Mouse (Mus musculus): ENCODE results near the gene Tmem14c. TPM values are rescaled to one million over a fixed set of nuclear protein-coding genes. Genes with fewer than 3 reads are reported as not detected.

Tmem14c gene
- 103 TPM for polyA plus RNA-seq (2017; shearing (Covaris generic))

GRCm38 (mm10) chr13:41015829-41016634 lies at the start of gene Tmem14c:
Tmem14c (plus strand) TSS chr13:41016292.

GRCm38 (mm10) chr13:41000926-41001639 lies 15.0 kb upstream of the Tmem14c start, which contains the start of gene Pak1ip1:
Pak1ip1 (plus strand) TSS chr13:41001023.

Other genes starting within 250 kb of the Tmem14c start
- 0.20 TPM for gene Gcnt2, start 156.5 kb upstream of the Tmem14c start, polyA plus RNA-seq (2017; shearing (Covaris generic))
- 108 TPM for gene Pak1ip1, start 15.3 kb upstream of the Tmem14c start, polyA plus RNA-seq (2017; shearing (Covaris generic))
- 0.12 TPM for gene Mak, start 63.4 kb downstream of the Tmem14c start, polyA plus RNA-seq (2017; shearing (Covaris generic))
- gene Gcm2, start 94.7 kb downstream of the Tmem14c start, polyA plus RNA-seq (2017; shearing (Covaris generic)): not detected
- gene Sycp2l, start 98.0 kb downstream of the Tmem14c start, polyA plus RNA-seq (2017; shearing (Covaris generic)): not detected
- 0.15 TPM for gene Elovl2, start 204.1 kb downstream of the Tmem14c start, polyA plus RNA-seq (2017; shearing (Covaris generic))
- 18.1 TPM for gene Smim13, start 233.6 kb downstream of the Tmem14c start, polyA plus RNA-seq (2017; shearing (Covaris generic))